Mouse (Mus musculus): Measurements from ENCODE around the gene D13Ertd608e.
"Not testable (repeated sequence)": the region's sequence is repeated elsewhere in the genome, so short reads cannot be mapped to it uniquely, and the experiment has no call there.

- TF ChIP-seq CTCF, POLR2A (IDR thresholded peaks at IDR 0.05; ENCODE audit: extremely low read depth, insufficient read depth, low read length): not testable (repeated sequence)
These were observed 5.7 kb upstream of the D13Ertd608e start, which contains the start of gene AF067063 for GRCm38 (mm10) chr13:119830116-119830515.
